Comparison of ENCODE assay signal across 16 mouse cellular contexts in the genomic region with DNA sequence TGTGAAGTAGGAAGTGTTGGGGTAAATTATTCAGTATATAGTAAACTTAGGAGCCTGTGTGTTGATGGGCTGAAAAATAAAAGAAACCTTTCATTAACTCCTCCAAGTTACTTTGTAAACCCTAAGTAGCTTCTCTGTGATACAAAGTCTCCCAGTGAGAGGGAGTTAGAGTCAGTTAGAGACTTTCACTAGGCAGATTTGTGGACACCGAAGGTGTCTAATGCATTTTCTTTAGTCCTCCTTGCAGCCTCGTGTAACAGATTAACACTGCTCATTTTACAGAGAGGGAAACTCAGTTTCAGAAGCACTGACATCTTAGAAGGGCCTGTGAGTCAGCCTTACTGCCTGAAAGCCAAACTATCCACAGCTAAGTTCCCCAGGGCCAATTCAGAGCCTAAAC. TPM values are rescaled to one million over a fixed set of nuclear protein-coding genes. Genes with fewer than 3 reads are reported as not detected.
"Had no signal": no experiment of that assay in that cellular context is flagged by ENCODE, and none has a peak within 500 bp of the region (broad histone marks: within the 10 kb centered on the region; RNA-seq: fewer than 3 reads in every experiment).

No protein-coding gene starts in this region.

- H3K27ac ChIP-seq: left cerebral cortex, adult 2 months; limb, embryonic 10.5 days; liver, embryonic 15.5 days; neural tube, embryonic 12.5 days; stomach, postnatal 0 days had no signal

- H3K4me1 ChIP-seq: liver, embryonic 15.5 days; neural tube, embryonic 12.5 days had no signal

- DNase-seq: kidney, postnatal 10 days; lung, adult 2 months; lung, postnatal 36 days; midbrain, embryonic 14.5 days; thymus, adult 2 months; thymus, postnatal 25 days had no signal

- H3K27me3 ChIP-seq: liver, embryonic 15.5 days; neural tube, embryonic 12.5 days had no signal

- H3K36me3 ChIP-seq: limb, embryonic 10.5 days; liver, embryonic 15.5 days; neural tube, embryonic 12.5 days had no signal

- ATAC-seq: lung, postnatal 0 days had no signal

- H3K4me2 ChIP-seq: liver, embryonic 11.5 days; liver, embryonic 15.5 days; neural tube, embryonic 12.5 days had no signal

- H3K9ac ChIP-seq: liver, embryonic 15.5 days; neural tube, embryonic 12.5 days had no signal

- H3K9me3 ChIP-seq: limb, embryonic 10.5 days; liver, embryonic 15.5 days; neural tube, embryonic 12.5 days had no signal

- H3K4me3 ChIP-seq: left cerebral cortex, adult 2 months; limb, embryonic 10.5 days; liver, embryonic 15.5 days; neural tube, embryonic 12.5 days had no signal

RNA-seq across cellular contexts. Expression of a gene that starts 20.4 kb away (rescaled TPM):
- total RNA-seq: megakaryocyte progenitor cell, adult 5-6 weeks; monocyte, adult 5-6 weeks; neutrophil, adult 5-6 weeks had no signal
